Mouse (Mus musculus): ENCODE data around the gene Cltrn.

The Cltrn gene

GRCm38 (mm10) chrX:164088582-164088981 lies at the start of gene Cltrn:
Cltrn (plus strand) TSS chrX:164088830.
- DNase-seq (ENCODE audit: low read depth), result no peak

DNA sequence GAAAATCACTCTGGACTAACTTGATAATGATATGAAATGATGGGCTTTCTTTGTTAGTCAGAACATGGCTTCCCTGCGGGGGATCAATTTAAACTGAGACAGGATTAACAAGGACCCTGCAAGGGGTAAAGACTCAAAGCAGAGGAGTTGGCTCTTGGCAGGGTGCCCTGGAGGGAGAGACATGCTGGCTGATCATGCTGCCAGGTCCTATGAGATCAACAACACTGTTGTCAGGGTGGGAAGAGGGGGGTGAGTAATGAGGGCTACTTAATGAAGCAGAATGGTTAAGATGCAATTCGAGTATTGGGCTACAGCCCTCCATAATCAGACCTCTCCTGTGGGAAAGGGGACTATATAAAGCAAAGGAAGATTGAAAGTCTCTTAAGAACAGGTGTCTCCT lies 49.7 kb upstream of the Cltrn start:
- DNase-seq (ENCODE audit: low read depth), result no peak

- DNase-seq (ENCODE audit: low read depth), result no peak
Measured at GRCm38 (mm10) chrX:164042069-164042468, 46.6 kb upstream of the Cltrn start.

- DNase-seq (ENCODE audit: low read depth), result no peak
Measured at GRCm38 (mm10) chrX:164046736-164047135, 41.9 kb upstream of the Cltrn start.

GRCm38 (mm10) chrX:164055726-164056125 lies 32.9 kb upstream of the Cltrn start:
- DNase-seq (ENCODE audit: low read depth), result no peak

GRCm38 (mm10) chrX:164058523-164058922 lies 30.1 kb upstream of the Cltrn start:
- DNase-seq (ENCODE audit: low read depth), result no peak

- no peak for DNase-seq (ENCODE audit: low read depth)
Measured at GRCm38 (mm10) chrX:164059070-164059469, 29.6 kb upstream of the Cltrn start.

DNA sequence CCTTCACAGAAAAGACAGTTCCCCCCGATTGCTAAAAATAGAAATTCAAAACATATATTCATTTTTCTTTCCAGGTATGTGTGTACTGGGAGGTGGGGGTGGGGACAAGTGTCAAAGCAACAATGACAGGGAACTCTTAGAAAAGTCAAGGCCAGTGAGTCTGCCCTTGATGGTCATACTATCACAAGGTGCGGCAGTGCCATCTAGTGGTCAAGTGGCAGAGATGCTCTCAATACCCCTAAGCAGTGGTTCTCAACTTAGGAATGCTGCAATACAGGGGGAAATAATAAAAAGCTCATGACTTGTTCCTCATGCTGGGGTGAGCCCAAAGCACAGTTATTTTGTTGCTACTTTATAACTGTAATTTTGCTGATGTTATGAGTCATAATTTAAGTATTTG lies 22.4 kb upstream of the Cltrn start:
- DNase-seq (ENCODE audit: low read depth), result peak; percentile 87

DNA sequence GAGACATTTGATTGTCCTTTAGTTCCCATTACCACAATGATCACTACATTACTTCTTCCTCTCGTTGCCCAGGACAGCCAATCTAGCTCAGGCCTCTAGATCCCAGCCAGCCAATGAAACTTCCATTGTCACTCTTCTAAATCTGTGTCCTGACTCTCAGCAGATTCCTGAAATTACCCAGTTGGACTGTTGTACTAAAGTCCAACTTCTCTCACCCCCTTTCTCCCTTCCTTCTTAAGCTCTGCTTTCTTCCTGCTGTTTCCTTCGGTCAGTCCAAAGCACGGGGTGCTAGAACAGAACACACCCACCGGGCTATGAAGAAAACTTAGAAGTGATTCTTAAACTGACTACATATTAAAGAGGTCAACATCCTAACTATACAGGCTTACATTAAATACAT lies 19.7 kb upstream of the Cltrn start:
- no peak for DNase-seq (ENCODE audit: low read depth)

DNA sequence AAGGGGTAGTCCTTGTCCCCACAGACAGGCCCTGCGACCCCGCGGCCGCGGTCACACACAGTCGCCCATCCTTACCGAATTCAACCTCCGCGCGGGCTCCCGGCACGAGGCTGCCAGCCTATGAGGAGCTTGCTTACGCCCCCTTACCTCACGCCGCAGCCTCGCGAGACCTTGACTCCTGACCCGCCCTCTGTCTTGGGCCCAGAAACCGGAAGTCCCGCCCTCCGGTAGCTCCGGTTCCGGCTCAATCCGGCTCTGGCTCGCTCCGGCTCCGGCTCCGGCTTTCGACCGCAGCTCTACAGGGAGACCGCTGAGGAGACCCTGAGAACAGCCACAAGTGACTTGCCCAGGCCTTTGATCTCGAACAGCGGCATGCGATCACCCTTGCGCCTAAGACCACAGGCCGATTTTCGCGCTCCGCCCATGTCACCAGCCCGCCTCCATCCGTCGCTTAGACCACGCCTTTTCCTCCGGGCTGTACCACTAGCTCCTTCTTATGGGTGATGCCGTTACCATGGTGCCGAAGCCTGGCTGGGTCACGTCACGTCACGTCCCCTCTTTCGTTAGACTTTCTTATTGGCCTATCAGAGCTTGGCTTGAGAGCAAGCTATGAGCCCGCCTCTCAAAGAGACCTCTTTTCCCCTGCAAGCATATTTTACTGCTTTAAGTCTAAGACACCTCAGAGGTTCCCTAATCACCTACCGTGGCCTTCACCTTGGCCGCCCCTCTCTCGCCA lies 12.4 kb upstream of the Cltrn start, which contains the start of gene Siah1b:
TSS of gene Siah1b (minus strand) at position 454 of the 736 bp plus-strand sequence.
- DNase-seq (ENCODE audit: low read depth), result peak; percentile 95

GRCm38 (mm10) chrX:164082030-164082429 lies 6.6 kb upstream of the Cltrn start:
- DNase-seq (ENCODE audit: low read depth), result no peak

DNA sequence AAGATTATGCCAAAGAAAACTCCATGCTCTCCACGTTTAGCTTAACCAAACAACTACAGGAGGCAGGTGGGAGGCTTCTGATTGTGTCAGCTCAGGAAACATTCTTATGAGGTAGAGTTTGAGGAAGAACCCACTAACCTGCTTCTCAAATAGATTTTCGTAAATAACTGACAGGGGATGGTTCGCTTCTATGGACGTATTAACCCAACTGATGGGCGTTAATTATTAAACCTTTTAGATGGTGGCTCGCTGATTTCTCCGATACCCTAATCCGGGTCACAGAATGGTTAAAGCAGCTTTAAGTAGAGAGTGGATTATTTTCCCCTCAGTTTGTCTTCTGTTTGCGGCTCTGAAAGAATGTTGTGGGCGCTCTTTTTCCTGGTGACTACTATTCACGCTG lies 1.3 kb downstream of the Cltrn start:
- no peak for DNase-seq (ENCODE audit: low read depth)

DNA sequence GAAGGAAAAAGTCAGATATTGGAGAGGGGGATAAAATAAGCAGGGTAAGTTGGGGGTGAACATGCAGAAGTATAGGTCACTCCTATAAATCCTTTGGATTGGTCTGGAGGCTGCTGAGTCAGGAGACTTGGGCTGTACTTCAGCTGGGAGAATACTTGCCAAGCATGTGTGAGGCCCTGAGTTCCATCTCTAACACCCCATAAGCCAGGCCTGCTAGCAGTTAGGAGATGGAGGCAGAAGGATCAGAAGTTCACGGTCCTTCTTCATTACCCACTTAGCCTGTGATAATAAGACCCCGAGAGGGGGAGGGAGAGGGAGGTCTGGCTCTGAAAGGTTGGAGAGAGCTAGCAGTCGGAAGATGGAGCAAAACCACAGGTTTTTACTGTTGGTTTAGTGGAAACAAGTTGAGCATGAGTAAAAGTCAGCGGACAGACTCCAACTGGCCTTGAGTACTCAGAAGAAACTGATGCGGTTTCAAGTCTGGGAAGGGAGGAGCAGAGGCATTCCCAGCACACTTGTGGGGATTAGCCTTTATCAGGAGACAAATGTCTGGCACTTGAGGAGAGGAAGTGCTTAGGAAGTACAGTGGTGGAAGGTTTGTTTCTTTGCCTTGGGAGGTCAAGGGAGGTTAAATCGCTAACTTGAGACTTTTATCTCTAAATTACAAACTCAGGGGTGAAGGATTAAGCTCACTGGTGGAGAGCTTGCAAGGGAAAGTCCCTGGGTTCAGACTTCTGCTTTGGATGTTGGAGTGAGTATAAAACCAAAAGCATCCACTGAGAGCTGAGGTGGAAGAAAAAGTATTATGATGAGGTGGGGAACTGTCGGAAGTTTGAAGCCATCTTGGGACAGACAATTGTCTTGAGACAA lies 3.9 kb downstream of the Cltrn start:
- DNase-seq (ENCODE audit: low read depth), result peak; percentile 4

DNA sequence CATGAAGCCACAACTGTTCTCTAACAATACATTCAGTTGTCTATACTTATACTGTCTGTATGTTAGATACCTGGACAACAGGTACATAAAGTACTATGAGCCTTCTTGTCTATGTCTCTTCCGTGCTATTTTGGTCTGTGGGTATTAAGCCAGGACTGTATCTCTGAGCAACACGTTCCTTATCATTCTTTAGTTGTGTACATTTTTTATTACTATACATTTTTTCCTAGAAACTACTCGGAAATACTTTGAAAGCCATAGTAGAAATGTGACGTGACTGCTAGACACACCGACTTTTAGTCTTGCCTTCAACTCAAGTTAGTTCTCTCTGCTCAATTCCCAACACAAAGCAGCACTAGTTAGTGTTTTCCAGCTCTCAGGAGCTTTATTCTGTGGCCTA lies 4.8 kb downstream of the Cltrn start:
- no peak for DNase-seq (ENCODE audit: low read depth)

DNA sequence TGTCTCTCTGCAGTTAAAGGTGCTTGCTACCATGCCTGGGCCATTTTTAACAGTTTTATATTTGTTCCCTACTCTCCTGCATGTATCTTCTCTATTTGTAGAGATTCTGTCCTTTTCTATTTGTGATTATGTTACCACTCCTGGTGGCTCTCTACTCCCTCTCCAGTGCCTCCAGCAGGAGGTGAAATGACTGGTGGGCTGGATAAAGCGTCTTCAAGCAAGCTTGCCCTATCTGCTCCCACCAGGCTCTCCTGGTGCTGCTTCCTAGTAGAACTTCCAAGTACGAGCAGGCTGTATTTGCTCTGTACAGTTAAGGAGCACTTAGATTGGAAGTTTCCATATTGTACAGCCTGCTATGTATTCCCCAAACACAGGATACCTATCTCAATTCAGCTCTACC lies 7.2 kb downstream of the Cltrn start:
- no peak for DNase-seq (ENCODE audit: low read depth)

GRCm38 (mm10) chrX:164101483-164101882 lies 12.9 kb downstream of the Cltrn start:
- DNase-seq (ENCODE audit: low read depth), result peak; percentile 36

- no peak for DNase-seq (ENCODE audit: low read depth)
Measured at GRCm38 (mm10) chrX:164102198-164102597, 13.6 kb downstream of the Cltrn start.

- DNase-seq (ENCODE audit: low read depth), result no peak
Measured at GRCm38 (mm10) chrX:164102656-164103055, 14.0 kb downstream of the Cltrn start.

GRCm38 (mm10) chrX:164111146-164111545 lies 22.5 kb downstream of the Cltrn start:
- DNase-seq (ENCODE audit: low read depth), result no peak

- no peak for DNase-seq (ENCODE audit: low read depth)
Measured at GRCm38 (mm10) chrX:164113744-164114143, 25.1 kb downstream of the Cltrn start.

- DNase-seq (ENCODE audit: low read depth), result no peak
Measured at GRCm38 (mm10) chrX:164123942-164124341, 35.3 kb downstream of the Cltrn start.

DNA sequence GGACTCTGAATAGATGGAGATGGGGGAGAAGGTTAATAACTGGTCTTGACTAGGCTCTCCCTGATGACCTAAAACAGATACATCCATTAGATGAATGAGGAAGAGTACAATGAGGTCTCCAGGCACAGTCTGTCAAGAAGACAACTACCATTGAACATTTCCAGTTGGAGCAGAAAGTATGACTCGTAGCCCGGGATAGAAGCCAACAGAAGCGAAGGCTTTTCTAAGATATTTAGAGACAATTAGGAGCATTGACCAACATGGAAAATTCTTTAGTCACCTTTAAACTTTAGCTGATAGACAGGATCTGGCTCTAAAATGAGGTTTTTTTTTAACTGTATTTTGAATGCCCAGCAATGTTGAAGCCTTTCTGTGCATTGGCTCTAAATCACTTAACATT lies 44.9 kb downstream of the Cltrn start:
- peak; percentile 69 for DNase-seq (ENCODE audit: low read depth)

DNA sequence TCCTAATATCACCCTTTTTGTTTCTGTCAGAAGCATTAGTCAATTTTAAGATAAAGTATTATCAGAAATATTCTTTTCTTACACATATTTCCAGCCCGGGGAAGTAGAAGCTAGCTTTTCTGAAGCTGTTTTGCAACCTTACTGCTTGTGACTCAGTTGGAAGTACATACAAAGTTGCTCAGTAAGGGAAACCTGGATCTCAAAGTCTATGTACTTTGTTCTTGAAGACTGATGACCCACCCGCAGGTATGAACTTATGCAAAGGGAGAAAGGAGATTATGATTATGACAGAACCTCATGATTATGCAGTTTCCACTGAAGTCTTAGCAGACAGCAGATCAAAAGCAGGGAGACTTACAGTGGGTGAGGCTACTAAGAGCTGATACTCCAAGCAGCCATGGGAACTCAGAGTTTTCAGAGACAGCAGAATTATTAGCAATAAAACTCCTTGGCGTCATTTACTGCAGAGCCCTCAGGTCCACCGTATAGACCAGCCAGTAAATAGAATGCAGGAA lies 46.7 kb downstream of the Cltrn start:
- DNase-seq (ENCODE audit: low read depth), result no peak

Data from NIH3T3 (cell line).